Mouse (Mus musculus): ENCODE measurements around the gene Slc29a1.
"Not testable (repeated sequence)": the region's sequence is repeated elsewhere in the genome, so short reads cannot be mapped to it uniquely, and the experiment has no call there.

DNA sequence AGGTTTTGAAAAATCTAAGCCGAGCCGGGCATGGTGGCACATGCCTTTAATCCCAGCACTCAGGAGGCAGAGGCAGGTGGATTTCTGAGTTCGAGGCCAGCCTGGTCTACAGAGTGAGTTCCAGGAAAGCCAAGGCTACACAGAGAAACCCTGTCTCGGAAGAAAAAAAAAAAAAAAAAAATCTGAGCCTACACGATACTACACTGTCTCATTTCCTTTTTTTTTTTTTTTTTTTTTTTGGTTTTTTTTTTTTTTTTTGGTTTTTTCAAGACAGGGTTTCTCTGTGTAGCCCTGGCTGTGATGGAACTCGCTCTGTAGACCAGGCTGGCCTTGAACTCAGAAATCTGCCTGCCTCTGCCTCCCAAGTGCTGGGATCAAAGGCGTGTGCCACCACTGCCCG is 24.0 kb upstream of the Slc29a1 start:
- TF ChIP-seq ELF1, POLR2A, TCF12 (IDR thresholded peaks at IDR 0.05; ENCODE audit: low read depth, low read length): not testable (repeated sequence)

All from CH12.LX (cell line).